Mouse (Mus musculus) liver, embryonic 14.5 days (tissue): ENCODE results near the gene Il12rb1. TPM values are rescaled to one million over a fixed set of nuclear protein-coding genes. Genes with fewer than 3 reads are reported as not detected.

ENCODE experiments used
- ATAC-seq: fragments of 200-750 bp; cut with Nextera tagmentation; 2 replicates; pipeline ENCODE4 v1.8.0; 2017; ENCODE audit warnings: moderate number of reproducible peaks, mild to moderate bottlenecking, moderate library complexity; ENCODE audit not compliant: insufficient read depth
- DNase-seq, 3 experiments: peaks; one replicate each; pipeline ENCODE4 v3.0.0-alpha.2; 2012 to 2013; ENCODE audit warnings: low read depth in 3 of 3, low spot score in 3 of 3
- H3K27ac ChIP-seq: fragments of 300-500 bp; sonication (generic); 2 replicates; pipeline ENCODE4 v1.5.1; 2014; ENCODE audit warnings: moderate library complexity, mild to moderate bottlenecking, control low read depth, inconsistent platforms
- H3K27me3 ChIP-seq: fragments of 300-500 bp; sonication (generic); 2 replicates; pipeline ENCODE4 v1.6.1; 2014; ENCODE audit warnings: mild to moderate bottlenecking, low read length, moderate library complexity; ENCODE audit not compliant: control insufficient read depth, insufficient read depth
- H3K36me3 ChIP-seq: fragments of 300-500 bp; sonication (generic); replicated peaks from 2 replicates; pipeline ENCODE4 v1.6.1; 2014; ENCODE audit warnings: low read depth; ENCODE audit not compliant: control insufficient read depth, insufficient read depth
- H3K4me1 ChIP-seq, 2 experiments: fragments of 200-500 bp in 1 of 2; fragments of 300-500 bp in 1 of 2; sonication (generic) in 1 of 2; replicated peaks; 2 replicates each; pipeline ENCODE4 v1.6.1; 2012 to 2014; ENCODE audit warnings: antibody characterized with exemption in 1 of 2, inconsistent platforms in 1 of 2, low read length in 1 of 2; ENCODE audit not compliant: control insufficient read depth in 2 of 2, insufficient read depth in 2 of 2
- H3K4me2 ChIP-seq: fragments of 300-500 bp; sonication (generic); 2 replicates; pipeline ENCODE4 v1.6.1; 2014; ENCODE audit warnings: low read depth, mild to moderate bottlenecking, control low read depth, moderate library complexity
- H3K4me3 ChIP-seq, 2 experiments: fragments of 200-500 bp in 1 of 2; fragments of 300-500 bp in 1 of 2; sonication (generic) in 1 of 2; 2 replicates each; pipeline ENCODE4 v1.5.1; 2012 to 2014; ENCODE audit warnings: low read depth in 2 of 2, low read length in 2 of 2, mild to moderate bottlenecking in 2 of 2, control low read depth in 1 of 2, inconsistent platforms in 1 of 2, moderate library complexity in 1 of 2; ENCODE audit not compliant: insufficient read depth in 1 of 2
- H3K9ac ChIP-seq: fragments of 300-500 bp; sonication (generic); replicated peaks from 2 replicates; pipeline ENCODE4 v1.6.1; 2014; ENCODE audit warnings: mild to moderate bottlenecking, control low read depth, moderate library complexity
- H3K9me3 ChIP-seq: fragments of 300-500 bp; sonication (generic); 2 replicates; pipeline ENCODE4 v1.6.1; 2016; ENCODE audit warnings: low read length, mixed read lengths; ENCODE audit not compliant: control insufficient read depth
- CTCF ChIP-seq: IDR thresholded peaks from 2 replicates; pipeline ENCODE4 v1.5.1; 2016; ENCODE audit warnings: antibody characterized with exemption, low read depth, control low read depth
- EP300 ChIP-seq: IDR thresholded peaks from 2 replicates; pipeline ENCODE4 v1.6.1; 2016; ENCODE audit warnings: antibody characterized with exemption, low read depth
- WGBS: fragments of 180-500 bp; shearing (Covaris S2); extraction: QIAGEN DNeasy Blood & Tissue Kit; methylation state at CpG from one replicate; pipeline ENCODE4 v1.1.7; 2014; ENCODE audit not compliant: insufficient replicate concordance; 5-methylcytosine and 5-hydroxymethylcytosine counted together
- polyA plus RNA-seq, 2 experiments: library from polyadenylated mRNA; depleted of rRNA in 1 of 2; stranded (reverse) in 1 of 2; unstranded in 1 of 2; fragments of >200 nt; fragmentation: Nextera tagmentation in 1 of 2; extraction: Ambion mirVana in 1 of 2; gene quantifications; 2 replicates each; pipeline versions ENCODE4 v1.2.1 to v1.2.3; 2012 to 2014

Gene Il12rb1
- polyA plus RNA-seq, 2 experiments: 0.11 to 0.18 TPM

DNA sequence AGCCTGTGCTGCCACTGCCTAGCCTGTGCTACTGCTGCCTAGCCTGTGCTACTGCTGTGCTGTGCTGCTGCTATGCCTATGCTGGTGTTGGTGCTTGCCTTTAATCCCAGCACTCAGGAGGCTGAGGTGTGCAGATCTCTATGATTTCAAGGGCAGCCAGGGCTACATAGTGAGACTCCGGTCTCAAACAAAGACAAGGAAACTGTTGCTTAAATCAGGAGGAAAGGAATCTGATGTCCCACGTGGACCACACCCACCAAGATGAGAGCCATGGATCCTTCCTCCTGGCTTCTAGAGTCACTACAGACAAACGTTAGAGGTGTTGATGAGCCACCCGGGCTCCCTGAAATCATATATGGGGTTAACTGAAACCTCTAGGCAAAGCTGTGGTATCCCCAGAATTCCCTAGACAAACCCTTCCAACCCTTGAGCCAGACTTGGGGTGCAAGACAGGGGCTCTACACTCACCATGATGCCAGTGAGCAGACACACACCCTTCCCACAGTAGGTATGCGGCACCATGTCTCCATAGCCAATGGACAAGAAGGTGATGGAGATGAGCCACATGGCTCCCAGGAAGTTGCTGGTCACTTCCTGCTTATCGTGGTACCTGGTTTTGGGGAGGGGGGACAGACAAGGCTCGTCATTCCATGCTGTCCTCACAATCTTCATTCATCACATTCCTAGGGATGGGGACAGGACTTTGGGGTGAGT lies 42.0 kb downstream of the Il12rb1 start:
- no peak overlapping the region for H3K4me2 ChIP-seq
- H3K36me3 ChIP-seq: no peaks in the 10 kb centered on the region
- no peak for ATAC-seq
- no peaks in the 10 kb centered on the region for H3K27me3 ChIP-seq
- no peaks in the 10 kb centered on the region for H3K9me3 ChIP-seq
- no peak overlapping the region for H3K27ac ChIP-seq
- H3K9ac ChIP-seq: no peak overlapping the region
- WGBS: 55% methylated on average over 7 of the region's 7 CpGs
- DNase-seq: no peak
- no peak overlapping the region for H3K4me3 ChIP-seq
- peaks cover 6% of the 10 kb centered on the region in 2 experiments for H3K4me1 ChIP-seq
- TF ChIP-seq CTCF (no peak), EP300 (no peak)

DNA sequence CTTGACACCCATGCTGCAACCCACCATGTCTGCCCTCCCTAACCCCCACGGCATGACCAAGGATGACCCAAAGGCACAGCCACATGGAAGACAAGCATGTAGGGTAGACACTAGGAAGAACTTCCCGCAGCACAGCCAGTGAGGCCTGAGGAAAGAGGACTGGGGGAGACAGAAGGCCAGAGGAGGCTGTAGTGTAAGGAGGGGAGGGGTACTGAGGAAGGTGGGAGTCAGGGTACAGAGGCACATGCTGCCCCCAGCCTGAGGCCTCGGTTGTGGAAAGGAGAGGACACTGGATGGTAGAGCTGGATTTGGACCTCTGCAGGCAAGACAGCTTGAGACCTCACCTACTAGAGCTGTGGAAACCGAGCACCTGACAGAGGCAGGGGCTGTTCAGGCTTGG lies 42.7 kb downstream of the Il12rb1 start:
- no peak for ATAC-seq
- no peak overlapping the region for H3K4me3 ChIP-seq
- no peak for DNase-seq
- H3K27me3 ChIP-seq: no peaks in the 10 kb centered on the region
- peaks cover 6% of the 10 kb centered on the region in 2 experiments for H3K4me1 ChIP-seq
- H3K9ac ChIP-seq: no peak overlapping the region
- no peak overlapping the region for H3K27ac ChIP-seq
- TF ChIP-seq CTCF (no peak), EP300 (no peak)
- no peak overlapping the region for H3K4me2 ChIP-seq
- H3K36me3 ChIP-seq: no peaks in the 10 kb centered on the region
- no peaks in the 10 kb centered on the region for H3K9me3 ChIP-seq
- 71% methylated on average over 4 of the region's 4 CpGs for WGBS

DNA sequence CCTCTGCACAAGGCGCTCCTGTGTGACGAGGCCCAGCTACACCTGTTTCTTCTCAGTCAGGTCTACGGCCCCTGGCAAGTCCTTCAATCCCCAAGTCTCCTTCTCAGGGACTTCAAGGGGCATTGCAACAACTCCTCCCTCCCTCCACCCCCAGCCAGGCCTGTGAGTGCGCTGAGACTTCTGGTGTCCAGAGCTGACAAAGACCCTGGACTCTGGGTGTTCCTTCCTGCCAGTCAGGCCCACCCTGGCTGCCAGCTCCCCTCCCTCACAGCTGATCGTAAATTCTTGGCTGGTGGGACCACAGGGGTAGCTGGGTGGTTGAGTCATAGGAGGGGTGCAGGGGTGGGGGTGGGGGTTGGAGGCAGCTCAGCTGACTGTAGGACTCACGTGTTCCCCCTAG lies 43.6 kb downstream of the Il12rb1 start:
- H3K36me3 ChIP-seq: no peaks in the 10 kb centered on the region
- H3K4me1 ChIP-seq: peaks cover 6 to 8% of the 10 kb centered on the region in 2 experiments
- no peak overlapping the region for H3K4me2 ChIP-seq
- no peak overlapping the region for H3K27ac ChIP-seq
- 48% methylated on average over 6 of the region's 6 CpGs for WGBS
- TF ChIP-seq CTCF (no peak), EP300 (no peak)
- no peaks in the 10 kb centered on the region for H3K9me3 ChIP-seq
- no peak for DNase-seq
- no peaks in the 10 kb centered on the region; the same call in 1 of the 2 replicates for H3K27me3 ChIP-seq
- no peak for ATAC-seq
- peak overlapping the region; percentile 31; the same call in 1 of the 2 replicates for H3K9ac ChIP-seq
- H3K4me3 ChIP-seq: no peak overlapping the region

DNA sequence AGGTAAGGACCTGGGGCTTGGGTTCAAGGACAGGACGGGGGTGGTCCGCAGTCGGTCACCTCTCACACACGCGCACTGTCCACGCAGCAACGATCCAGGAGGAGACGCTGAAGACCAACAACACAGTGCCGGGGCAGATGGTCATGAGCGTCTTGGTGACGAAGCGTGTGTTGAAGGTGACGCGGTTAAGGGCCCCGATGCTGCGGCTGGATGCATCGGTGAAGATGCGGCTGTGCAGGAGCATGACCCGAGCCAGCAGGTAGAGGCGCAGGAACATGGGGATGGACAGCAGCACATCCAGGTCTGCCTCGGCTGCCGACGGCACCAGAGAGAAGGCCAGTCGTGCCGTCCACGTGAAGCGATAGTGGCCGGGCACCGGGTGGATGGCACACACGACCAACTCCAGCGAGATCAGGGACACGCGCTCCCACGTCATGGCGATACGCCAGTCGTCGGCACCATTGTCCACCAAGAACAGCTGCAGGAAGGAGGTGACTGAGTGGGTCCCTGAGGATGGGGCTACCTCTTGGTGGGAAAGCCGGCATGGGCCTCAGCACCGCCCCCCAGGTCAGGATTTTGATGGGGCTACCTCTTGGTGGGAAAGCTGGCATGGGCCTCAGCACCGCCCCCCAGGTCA lies 44.5 kb downstream of the Il12rb1 start:
- Histone ChIP-seq H3K4me3 (no peak overlapping the region), H3K4me1 (peaks cover 6 to 8% of the 10 kb centered on the region in 2 experiments), H3K9me3 (no peaks in the 10 kb centered on the region), H3K9ac (no peak overlapping the region), H3K27me3 (no peaks in the 10 kb centered on the region; the same call in 1 of the 2 replicates), H3K27ac (no peak overlapping the region), H3K36me3 (no peaks in the 10 kb centered on the region), H3K4me2 (no peak overlapping the region)
- whole genome bisulfite sequencing: 85% methylated on average over 41 of the region's 41 CpGs
- ATAC-seq: no peak
- no peak for DNase-seq
- TF ChIP-seq EP300 (no peak), CTCF (no peak)

DNA sequence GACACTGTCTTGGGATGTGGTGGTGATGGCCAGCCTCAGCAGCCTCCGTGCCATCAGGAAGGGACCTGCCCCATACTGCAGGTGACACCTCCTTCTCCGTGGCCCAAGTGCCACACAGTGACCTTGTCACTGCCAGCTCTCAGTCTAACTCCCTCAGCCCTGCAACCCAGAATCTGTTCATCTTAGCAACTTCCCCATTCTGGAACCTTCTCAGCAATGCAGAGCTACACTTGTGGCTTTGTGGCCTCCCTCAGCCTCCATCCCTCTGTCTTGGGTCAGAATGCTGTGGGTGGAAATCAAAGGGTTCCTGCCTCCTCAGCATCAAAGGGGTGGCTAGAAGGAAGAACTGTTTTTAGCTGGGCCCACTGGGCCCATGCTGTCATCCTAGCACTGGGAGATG lies 45.6 kb downstream of the Il12rb1 start:
- Histone ChIP-seq H3K9ac (no peak overlapping the region), H3K27ac (no peak overlapping the region), H3K4me2 (no peak overlapping the region), H3K4me1 (peaks cover 6 to 8% of the 10 kb centered on the region in 2 experiments), H3K4me3 (no peak overlapping the region), H3K9me3 (no peaks in the 10 kb centered on the region), H3K27me3 (no peaks in the 10 kb centered on the region; the same call in 1 of the 2 replicates), H3K36me3 (no peaks in the 10 kb centered on the region)
- no peak for ATAC-seq
- DNase-seq: no peak
- 34% methylated on average over 2 of the region's 2 CpGs for WGBS
- no peak for TF ChIP-seq CTCF
- TF ChIP-seq EP300: no peak
